Mouse (Mus musculus) layer of hippocampus, adult 11-12 months (tissue): ENCODE results near the gene Thap12.

Experiments used
- DNase-seq: peaks from one replicate; pipeline ENCODE4 v3.0.0; 2022; ENCODE audit warnings: low spot score

Gene Thap12

DNA sequence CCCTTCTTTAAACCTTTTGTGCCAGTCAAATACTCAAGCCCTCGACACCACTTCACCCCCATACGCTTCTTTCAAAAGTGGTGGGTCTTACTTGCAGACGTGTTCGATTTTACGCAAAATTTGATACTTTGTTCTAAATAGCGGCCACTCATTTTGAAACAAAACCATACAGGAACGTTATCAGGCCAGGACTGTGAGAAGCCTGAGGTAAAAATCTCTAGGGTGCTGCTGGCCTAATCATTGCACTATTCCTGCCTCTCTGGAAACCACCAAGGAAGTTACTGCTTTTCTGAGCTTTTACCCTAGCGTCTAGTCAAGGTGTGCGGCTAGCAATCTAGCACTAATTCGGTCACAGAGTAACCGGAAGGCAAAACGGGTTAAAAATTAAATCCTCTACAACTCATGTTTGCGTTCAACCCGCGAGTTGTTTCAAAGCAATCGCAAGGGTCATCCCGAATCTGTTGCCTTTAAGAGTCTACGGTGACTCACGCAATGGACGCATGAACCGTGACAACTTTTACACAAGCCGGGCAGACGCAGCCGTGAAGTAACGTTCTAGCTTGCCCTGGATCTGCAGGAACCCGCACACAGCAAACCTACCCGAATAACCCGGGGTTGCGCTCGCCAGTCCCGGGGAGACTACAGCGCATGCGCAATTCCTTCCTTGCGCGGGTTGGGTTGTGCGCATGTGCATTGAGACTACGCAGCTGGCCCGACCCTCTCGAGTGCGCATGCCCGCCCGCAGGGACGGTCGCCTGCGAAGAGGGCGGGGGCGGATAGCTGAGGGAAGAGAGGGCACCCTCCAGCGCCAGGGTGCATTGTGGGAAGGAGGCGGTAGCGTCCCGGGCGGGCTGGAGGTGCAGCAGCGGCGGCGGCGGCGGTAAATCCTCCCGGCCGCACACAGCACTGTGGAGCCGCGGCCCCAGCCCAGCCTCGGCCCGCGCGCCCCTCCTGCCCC is at the start of gene Thap12:
Gene Thap12 (plus strand): TSS at position 821 of the 958 bp plus-strand sequence.
- DNase-seq, result peak; percentile 99

DNA sequence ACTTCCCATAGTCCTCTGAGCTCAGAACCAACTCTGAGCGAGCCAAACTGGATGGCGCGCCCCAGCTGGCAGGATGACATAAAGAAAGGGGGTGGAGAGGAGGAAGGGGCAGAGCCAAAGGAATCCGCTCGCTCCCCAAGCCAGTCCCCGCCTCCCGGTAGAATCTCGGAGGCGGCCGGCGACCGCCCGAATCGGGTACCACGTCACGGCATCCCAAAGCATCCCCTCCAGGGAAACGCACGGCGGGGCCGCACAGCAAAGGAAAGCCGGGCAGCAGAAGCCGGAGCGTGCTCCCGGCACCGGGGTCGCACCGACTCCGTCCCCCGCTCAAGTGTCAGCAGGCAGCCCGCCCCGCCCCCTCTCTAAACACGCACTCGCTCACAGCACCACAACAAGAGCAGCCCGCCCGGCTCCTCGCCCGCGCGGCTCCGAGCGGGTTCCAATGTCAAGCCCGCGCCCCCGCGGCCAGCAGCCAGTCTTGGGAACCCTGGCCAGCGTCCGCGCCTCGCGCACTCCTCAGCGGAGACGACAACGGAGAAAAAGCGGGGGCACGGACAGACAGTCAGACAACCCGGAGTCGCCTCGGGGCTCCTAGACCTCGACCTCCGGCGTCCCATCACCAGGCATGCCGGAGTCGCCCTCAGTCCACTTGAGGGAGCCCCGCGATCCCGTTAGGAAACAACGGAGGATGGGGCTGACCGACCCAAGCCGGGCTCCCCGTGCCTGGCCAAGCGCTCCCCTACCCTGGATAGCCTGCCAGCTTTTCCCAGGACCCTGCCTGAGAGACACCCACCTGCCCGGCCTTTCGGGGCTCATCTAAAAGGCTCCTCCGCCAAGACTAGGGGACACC is 47.0 kb upstream of the Thap12 start:
- DNase-seq, result peak; percentile 77

DNA sequence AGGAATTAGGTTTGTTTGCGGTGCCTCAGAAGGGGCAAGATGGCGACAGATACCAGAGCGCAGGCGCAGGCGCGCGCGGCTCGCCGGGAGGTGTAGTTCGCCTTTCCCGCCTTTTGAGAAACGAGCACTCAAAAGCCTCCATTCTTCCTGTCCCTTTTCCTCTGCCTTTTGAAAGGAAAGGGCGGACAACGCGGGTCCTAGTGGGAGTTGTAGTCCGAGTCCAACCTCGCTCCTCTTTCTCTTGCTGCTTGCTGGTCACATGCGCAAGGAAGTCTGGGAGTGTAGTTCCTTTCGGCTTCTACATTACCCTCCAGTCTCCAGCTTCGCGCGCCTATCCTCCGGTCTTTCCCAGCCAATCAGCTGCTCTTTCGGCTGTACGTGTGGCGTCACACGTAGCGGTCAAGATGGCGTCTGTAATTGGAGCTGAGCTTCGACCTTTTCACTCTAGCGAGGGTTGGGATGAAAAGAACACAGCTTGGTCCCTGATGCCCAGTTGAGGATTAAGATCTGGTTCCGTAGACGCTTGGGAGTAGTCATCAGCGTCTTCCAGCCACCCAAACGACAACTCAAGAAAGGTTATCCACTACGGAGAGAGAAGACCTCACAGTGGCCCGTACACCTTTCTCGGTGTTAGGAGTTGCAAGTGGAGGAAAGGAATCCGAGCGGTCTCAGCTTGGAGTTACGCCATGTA is 46.2 kb upstream of the Thap12 start, which contains the start of gene Emsy:
Gene Emsy (minus strand): TSS at position 253 of the 691 bp plus-strand sequence.
- DNase-seq, result peak; percentile 96

DNA sequence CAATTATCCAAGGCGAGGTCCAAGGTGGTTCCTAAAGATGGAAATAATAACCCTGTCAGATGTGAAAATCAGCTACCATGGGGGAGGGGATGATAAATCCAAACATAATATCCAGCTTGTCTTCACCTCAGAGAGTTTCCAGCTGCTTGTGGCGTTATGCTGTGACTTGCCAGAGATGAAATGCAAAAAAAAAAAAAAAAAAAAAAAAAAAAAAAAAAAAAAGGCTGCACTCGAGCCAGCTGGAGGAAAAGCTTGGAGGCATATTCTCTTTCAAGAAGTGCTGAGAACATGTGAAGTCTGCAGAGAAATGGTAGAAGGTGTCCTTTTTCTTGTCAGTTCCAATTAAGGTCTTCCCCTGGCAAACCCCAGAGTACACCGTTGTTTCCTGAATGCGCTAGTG is 37.7 kb upstream of the Thap12 start:
- DNase-seq, result no peak

DNA sequence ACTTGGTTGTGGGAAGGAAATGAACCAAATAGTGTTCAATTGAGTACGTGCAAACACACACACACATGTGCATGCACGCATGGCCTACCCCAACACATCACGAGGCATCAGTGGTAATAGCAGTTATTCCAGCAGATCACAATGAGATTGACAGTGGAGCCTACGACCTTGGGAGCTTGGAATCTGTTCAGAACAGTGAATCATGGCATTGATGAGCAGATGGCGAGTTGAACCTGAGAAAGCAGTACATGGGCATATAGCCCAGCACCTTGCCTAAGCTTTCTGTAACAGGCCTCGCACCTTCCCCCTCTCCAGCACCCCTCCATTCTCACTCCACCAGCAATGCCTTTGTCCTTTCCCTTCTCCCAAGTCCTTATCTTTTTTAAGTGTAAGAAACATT is 37.2 kb upstream of the Thap12 start:
- no peak for DNase-seq

DNA sequence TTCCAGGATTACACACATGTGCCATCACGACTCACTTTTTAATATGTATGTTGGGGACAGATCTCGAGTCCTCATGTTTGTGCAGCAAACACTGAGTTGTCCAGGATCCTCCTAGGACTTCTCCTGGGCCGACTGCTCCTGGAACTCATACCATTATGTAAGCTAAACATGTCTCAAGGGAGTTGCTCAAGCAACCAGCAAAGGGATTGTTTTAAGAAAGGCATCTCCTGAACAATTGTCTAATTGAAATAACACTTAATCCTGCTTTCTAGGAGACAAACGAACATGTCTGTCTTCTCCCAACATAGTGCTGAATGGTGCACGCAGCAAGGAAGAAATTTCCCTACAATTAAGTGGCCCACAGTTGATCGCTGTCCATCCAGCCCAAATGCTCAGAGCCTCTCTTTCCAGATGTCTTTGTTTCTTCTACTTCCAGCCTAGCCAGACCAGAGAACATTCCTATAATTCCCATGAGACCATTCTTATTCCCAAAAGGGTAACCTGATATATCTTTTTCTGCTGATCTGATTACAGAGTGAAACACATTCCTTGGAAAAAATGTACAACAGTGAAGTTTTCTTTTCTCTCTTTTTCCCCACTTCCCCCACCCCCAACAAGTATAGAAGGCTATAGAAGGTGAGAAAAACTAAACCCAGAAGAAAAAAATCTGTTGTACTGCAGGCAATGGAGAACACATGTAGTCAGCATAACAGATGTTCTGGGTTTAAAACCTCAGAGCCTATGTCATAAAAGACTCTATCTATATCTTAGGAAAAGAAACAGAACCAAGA is 34.8 kb upstream of the Thap12 start:
- DNase-seq, result no peak

DNA sequence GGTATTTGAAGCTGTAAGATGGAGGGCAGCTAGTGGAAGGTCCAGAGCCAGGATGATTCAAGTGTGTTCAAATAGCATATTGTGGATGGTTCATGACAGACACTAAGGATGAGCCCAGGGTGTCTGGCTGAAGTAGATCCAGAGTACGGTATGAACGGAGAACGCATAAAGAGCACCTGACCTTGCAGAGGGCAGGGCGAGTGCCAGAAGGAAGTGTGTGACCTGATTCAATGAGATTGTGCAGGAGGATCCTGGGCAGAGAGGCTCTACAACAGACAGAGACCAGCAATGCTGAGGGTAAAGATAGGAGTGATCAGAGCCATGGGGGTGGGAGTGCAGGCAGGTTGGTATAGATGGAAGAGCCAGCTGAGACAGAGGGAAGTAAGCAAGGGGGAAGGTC is 32.1 kb upstream of the Thap12 start:
- no peak for DNase-seq

DNA sequence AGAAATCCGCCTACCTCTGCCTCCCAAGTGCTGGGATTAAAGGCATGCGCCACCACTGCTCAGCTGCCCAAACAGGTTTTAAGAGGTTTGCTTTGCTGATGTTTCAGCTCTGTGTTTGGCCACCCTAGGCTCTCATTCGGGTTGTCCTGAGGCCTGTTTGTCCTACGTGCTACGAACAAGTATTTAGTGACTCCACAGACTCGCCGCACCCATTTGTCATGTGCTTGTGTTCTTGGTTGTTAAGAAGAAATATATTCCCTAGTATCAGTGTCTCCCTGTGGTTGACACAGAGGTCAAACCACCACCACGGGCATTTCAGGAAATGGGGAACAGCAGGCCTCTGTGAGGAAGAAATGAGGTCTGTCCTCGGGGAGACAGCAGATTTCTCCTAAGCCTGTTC is 31.5 kb upstream of the Thap12 start:
- no peak for DNase-seq

DNA sequence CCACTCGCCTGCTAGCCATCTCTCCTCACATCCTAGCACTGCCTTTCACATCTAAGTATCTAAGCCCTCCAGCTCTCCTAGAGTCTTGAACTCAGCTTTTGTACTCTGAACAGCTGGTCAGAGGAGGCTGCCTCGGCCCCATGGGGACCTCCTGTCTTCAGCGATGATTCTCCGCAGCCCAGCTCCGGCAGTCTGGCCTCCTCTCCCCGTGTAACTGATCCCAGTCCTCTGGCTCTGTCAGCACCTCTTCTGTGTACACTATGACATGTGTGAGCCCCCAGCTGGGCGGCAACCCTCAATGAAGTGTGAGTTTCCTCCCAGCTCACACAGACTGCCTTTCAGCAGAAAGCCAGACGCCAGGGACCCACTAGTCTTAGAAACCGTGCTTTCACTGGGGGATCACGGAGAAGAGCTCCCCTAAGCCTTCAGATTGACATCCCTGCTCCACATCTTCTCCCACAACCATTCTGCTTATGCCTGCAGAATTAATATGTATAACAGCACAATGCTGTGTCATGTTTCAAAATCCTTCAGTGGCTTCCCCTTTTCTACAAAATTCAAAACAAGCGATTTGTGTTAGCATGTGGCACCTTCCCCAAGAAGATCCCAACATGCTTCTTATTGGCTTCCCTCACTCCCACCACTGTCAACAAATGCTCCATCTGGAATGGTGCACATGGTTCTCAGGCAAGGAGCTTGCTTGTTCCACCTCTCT is 30.5 kb upstream of the Thap12 start:
- DNase-seq, result no peak

DNA sequence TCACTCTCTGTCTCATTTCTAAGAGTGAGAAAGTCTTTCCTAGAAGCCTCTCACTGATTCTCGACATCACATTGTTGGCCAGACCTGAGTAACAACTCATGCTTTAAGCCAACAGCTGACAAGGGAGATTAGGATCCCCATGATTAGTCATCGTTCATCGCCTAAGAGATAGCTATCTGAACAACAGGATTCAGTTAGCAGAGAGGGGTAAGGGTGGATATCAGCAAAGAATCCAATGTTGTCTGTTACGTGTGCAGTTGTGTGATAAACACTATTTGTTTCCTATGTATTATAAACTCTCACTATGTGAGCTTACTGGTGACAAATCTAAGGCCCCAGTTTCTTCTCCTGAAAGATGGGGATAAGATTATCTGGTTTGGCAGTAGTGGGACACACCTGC is 28.6 kb upstream of the Thap12 start:
- no peak for DNase-seq

DNA sequence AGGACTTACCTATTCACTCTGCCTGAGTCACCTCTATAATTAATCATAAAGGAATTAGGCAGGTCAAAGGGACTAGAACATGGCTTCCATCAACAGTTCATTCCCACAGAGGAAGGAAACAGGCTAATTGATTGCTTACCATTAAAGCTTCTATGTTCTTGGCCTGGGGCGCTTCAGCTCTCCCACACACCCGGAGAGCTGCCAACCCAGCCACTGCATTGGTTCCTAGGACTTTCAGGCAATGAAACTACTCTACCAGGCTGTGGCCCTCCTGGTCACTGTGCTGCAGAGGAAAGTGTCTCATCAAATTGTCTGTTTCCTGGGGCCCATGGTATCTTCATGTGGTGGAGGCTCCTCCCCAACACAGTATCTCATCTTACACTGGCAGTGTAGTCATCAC is 25.4 kb upstream of the Thap12 start:
- no peak for DNase-seq

DNA sequence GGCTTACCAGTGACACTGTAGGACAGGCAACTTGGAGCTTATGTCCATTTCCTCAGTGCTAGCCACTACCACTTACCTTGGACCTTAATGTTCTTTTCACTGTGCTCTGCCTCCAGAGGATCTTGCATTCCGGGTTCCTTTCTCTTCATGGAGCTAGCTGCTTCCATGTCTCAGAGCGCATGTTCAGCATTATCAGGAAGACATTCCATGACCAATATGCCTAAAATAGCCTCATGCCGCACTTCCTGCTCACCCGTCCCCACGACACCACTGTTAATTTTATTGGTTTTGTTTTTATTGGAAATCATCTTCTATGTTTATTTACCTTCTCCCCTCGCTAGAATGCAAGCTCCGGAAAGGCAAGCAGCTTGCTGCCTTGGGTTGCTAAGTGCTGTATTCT is 24.5 kb upstream of the Thap12 start:
- no peak for DNase-seq

DNA sequence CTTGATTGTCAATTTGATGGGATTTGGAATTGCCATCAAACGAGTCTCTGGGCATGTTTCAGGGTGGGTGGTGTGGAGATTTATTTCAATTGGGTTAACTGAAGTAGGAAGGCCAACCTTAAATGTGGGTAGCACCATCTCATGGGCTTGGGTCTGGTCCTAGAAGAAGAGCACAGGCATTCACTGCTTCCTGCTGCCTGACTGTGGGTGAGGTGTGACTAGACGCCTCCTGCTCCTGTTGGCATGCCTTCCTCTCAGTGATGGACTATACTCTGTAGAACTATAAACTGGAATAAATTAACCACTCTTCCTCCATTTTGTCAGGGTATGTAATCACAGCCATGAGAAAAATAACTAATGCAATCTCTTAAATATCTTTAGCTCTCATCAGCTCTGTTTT is 22.2 kb upstream of the Thap12 start:
- no peak for DNase-seq

DNA sequence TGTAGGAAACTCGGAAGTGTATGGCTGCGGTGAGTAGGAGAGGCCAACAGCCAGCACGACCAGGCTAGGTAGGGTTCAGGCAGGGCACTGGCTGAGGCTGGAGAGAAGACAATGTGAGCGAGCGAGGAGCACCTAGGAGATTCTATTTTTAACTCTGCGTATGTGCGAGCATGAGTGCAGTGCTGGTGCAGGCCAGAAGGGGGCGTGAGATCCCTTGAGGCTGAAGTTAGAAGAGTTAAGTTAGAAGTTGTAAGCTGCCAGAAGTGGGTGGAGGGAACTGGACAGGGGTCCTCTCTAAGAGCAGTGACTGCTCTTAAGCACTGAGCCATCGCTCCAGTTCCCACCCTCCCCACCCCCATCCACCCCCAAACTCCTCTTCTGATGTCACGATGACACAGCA is 20.1 kb upstream of the Thap12 start:
- DNase-seq, result no peak

DNA sequence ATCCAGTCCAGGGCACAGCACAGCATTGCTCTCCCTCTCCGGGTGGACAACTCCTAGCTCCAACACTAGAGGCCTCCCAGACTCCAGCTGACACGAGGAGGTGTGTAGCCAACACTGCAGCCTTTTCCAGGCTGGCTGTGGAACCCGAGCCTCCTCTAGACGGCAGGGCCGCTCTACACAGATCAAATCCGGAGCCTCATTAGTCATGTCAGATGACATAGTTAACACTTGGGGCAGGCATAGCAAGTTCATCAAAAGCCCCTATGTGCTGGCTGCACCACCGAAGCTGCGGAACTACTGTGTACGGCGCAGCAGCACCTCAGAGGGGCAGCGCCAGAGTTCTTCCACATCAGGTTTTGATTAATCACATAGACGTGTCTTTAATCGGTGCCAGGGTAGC is 17.0 kb upstream of the Thap12 start:
- no peak for DNase-seq

DNA sequence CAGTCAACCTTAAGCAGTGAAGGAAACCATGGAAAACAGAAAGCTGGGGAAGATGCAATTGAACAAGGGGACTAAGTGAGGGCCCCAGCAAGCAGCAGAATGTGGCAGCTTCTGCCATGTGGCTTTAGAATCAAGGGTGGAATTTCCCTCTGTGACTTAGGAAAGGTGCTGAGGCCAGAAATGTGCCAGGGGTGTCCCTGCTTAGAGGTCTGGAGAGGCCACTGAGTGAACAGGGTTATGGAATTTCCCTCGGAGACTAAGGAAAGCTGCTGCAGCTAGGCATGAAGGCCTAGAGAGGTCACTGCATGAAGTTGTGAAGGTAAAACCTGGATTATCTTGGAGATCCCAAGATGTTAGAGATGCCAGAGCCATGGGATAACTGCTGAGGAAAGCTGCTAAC is 12.8 kb upstream of the Thap12 start:
- DNase-seq, result no peak

DNA sequence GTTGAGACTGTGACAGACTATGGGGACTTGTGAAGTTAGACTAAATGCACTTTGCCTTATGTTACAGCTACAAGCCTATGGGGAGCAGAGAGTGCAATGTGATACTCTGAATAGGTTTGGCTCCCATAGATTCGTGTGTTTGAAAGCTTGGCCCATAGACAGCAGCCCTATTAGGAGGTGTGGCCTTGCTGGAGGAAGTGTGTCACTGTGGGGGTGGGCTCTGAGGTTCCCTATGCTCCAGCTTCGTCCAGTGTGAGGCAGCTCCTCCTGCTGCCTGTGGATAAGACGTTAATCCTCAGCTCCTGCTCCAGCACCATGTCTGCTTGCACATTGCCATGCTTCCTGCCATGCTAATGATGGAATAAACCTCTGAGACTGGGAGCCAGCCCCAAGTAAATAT is 12.1 kb upstream of the Thap12 start:
- no peak for DNase-seq

DNA sequence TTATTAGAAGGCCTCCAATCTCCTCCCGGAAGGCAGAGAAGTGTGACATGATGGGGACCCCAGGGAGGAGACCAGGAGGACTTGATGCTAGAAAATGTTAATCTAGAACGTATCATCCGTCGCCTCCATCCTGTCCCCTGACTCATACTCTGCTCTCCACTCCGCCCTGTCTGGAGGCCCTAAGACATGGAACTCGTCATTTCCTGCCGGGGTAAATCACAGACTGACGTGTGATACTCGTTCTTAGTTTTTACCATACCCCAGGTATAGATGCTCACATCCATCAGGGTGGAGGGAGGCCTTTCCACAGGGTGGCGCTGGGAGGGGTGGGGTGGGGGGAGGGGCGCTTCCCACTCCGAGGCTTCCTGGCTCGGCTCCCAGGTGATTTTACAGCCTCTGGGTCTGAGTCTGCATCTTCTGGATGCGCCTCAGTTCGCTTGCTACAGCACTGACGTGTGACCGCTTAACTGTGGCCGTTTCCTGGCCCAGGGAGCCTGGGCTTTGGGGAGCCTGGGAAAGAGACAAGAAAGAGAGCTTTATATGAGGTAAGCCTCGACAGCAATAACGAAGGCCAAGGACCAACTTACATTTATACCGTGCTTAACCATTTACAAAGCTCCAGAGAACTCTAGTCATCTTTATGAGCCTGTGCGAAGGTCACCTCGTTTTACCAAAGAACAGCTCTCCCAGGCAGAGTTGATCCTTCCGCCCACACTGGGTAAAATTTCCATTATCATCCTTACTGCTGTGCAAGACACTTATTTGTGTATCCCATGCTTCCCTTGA is 9.9 kb upstream of the Thap12 start:
- DNase-seq, result no peak

DNA sequence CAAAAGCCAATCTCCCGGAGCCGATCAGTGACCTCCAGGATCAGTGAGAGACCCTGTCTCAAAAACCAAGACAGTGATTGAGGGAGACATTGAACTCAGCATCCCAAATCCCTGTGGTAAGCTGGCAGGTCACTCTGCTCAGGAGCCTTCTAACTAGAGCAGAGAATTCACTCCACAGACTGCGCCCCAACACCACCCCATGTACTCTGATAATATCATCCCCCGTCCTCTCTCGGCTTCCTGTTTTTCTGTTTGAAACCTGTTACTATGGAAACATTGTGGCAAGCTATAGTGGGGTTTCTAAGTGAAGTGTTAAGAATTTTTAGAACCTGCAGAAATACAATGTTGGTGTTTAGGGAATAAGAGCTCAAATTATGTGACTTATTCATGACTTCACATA is 8.9 kb upstream of the Thap12 start:
- no peak for DNase-seq

DNA sequence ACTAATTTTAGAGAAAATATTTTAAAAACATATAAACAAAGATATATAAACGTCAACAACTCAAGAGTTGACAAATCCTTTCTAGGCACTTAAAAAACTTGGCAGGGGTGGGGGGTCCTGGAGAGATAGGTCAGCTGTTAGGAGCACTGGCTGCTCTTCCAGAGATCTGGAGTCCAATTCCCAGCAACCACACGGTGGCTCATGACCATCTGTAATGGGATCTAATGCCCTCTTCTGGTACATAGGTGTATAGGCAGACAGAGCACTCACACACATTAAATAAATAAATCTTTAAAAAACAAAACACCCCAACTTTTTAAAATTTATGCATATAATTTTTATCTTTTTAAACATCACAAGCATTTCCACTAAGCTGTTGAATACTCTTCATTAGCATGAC is 5.4 kb upstream of the Thap12 start:
- no peak for DNase-seq
